Mouse (Mus musculus): ENCODE results near the gene Kif27.

GRCm38 (mm10) chr13:58305230-58305629 is 53.7 kb downstream of the Kif27 start:
- TF ChIP-seq CTCF (IDR thresholded peaks at IDR 0.05; ENCODE audit: low read depth) (no peak), EP300 (optimal IDR thresholded peaks at IDR 0.05) (no peak)
